Mouse (Mus musculus) ZHBTc4 (cell line): ENCODE measurements around the gene Srr.

ENCODE experiments used
- DNase-seq: peaks from one replicate; pipeline ENCODE4 v3.0.0-alpha.2; 2011; ENCODE audit warnings: low read depth, low spot score

Srr gene

GRCm38 (mm10) chr11:74863471-74863870 is 62.3 kb downstream of the Srr start:
- DNase-seq, result no peak

GRCm38 (mm10) chr11:74862129-74862528 is 63.6 kb downstream of the Srr start:
- no peak for DNase-seq

DNA sequence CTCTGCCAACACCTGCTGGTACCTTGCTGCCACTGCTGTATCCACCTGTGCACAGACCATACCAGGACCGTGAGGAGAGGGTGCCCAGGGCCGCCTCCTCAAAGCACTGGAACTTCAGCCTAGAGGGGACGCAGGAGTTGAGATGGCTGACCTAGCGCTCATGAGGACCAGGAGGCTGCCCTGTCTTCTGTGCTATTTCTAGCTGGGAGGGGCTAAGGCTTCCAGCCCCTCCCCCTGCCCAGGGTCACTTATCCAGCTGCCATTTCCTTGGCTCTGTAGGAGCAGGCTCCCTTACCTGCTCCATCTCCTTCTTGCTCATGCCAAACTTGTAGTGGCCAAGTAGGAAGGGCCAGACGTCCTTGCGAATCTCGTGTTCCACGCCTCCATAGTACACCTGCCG is 68.0 kb downstream of the Srr start:
- DNase-seq, result peak; percentile 52
